Mouse (Mus musculus): ENCODE measurements around the gene Phf2. TPM values are rescaled to one million over a fixed set of nuclear protein-coding genes. Genes with fewer than 3 reads are reported as not detected.

Phf2 gene
- polyA plus RNA-seq, 1 experiment = 20.1 TPM

DNA sequence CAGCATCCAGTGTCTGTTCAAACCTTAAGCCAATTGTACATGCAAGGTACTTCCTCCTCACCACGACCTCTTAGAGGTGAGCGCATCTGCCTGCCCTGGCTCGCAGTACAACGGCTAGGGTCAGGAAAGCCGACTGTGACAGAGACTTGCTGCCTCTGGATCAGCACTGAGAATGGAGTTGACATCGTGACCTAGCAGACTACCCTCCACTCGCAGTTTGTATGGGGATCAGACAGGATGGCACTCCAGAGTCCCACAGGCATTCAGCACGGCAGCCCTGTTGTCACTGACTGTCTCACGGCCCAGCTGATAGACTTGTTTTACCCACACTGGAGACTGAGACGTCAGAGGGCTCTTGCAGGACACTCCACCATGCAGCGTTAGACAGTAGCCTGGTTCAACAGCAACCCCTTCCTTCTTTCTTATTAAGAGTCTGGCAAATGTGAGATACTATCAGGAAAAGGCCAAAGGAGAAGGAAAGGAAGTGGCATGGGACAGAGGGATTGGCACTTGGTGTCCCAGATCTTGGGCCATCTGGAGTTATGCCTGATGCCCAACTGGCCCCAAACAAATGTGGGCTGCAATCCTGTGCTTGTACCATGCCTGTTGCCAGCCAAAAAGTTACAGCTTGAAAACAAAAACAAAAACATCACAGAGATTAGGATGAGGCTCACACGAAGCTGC, 6.1 kb downstream of the Phf2 start:
- no peaks in the 10 kb centered on the region for H3K36me3 ChIP-seq (ENCODE audit: control insufficient read depth, insufficient read depth)
- no peak overlapping the region for H3K4me3 ChIP-seq (ENCODE audit: insufficient read depth, poor library complexity, severe bottlenecking)
- no peaks in the 10 kb centered on the region for H3K27me3 ChIP-seq (ENCODE audit: control insufficient read depth, insufficient read depth, insufficient read length)
- TF ChIP-seq CEBPB (IDR thresholded peaks at IDR 0.05; ENCODE audit: low read depth) = no peak
- TF ChIP-seq MYOD1 (IDR thresholded peaks at IDR 0.05; ENCODE audit: control insufficient read depth, insufficient read length, low read depth) = no peak
- no peak for TF ChIP-seq USF1 (IDR thresholded peaks at IDR 0.05; ENCODE audit: low read depth)
- TF ChIP-seq CTCF (IDR thresholded peaks at IDR 0.05; ENCODE audit: control insufficient read depth, insufficient read depth, insufficient read length) = no peak
- TF ChIP-seq MYOG (IDR thresholded peaks at IDR 0.05; ENCODE audit: control insufficient read depth, extremely low read depth, insufficient read length) = no peak
- no peak for TF ChIP-seq FOSL1 (IDR thresholded peaks at IDR 0.05; ENCODE audit: insufficient read depth, low read length, poor library complexity, severe bottlenecking)
- no peak overlapping the region for H3ac ChIP-seq (ENCODE audit: control insufficient read depth, insufficient read length, low read depth)
- H3K79me3 ChIP-seq (ENCODE audit: low read depth) = peaks cover 80% of the 10 kb centered on the region
- H3K79me2 ChIP-seq (ENCODE audit: control insufficient read depth, insufficient read depth) = peaks cover 100% of the 10 kb centered on the region

DNA sequence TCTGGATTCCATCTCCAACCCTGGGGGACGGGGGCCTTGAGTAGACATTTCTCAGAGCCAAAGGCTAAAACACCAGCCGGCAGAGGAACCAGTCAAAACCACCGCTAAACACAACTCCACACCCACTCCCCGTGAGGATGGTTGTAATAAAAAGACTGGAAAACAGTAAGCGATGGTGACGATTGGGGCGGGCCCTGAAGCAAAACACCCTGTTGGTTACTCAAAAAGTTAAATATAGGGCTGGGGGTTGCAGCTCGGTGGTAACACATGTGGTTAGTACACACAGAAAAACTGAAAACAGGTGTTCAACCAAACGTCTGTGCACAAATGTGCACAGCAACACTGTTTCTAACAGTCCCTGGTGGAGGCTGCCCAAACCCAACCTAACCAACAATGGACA, 7.4 kb downstream of the Phf2 start:
- Histone ChIP-seq H3K4me3 (ENCODE audit: insufficient read depth, poor library complexity, severe bottlenecking) (no peak overlapping the region), H3K79me3 (ENCODE audit: low read depth) (peaks cover 78% of the 10 kb centered on the region), H3ac (ENCODE audit: control insufficient read depth, insufficient read length, low read depth) (no peak overlapping the region), H3K27me3 (ENCODE audit: control insufficient read depth, insufficient read depth, insufficient read length) (no peaks in the 10 kb centered on the region), H3K79me2 (ENCODE audit: control insufficient read depth, insufficient read depth) (peaks cover 100% of the 10 kb centered on the region), H3K36me3 (ENCODE audit: control insufficient read depth, insufficient read depth) (no peaks in the 10 kb centered on the region)
- TF ChIP-seq CEBPB (IDR thresholded peaks at IDR 0.05; ENCODE audit: low read depth) (no peak), MYOD1 (IDR thresholded peaks at IDR 0.05; ENCODE audit: control insufficient read depth, insufficient read length, low read depth) (no peak), FOSL1 (IDR thresholded peaks at IDR 0.05; ENCODE audit: insufficient read depth, low read length, poor library complexity, severe bottlenecking) (no peak), USF1 (IDR thresholded peaks at IDR 0.05; ENCODE audit: low read depth) (no peak), CTCF (IDR thresholded peaks at IDR 0.05; ENCODE audit: control insufficient read depth, insufficient read depth, insufficient read length) (no peak), MAX (IDR thresholded peaks at IDR 0.05) (no peak), MYOG (IDR thresholded peaks at IDR 0.05; ENCODE audit: control insufficient read depth, extremely low read depth, insufficient read length) (no peak)

DNA sequence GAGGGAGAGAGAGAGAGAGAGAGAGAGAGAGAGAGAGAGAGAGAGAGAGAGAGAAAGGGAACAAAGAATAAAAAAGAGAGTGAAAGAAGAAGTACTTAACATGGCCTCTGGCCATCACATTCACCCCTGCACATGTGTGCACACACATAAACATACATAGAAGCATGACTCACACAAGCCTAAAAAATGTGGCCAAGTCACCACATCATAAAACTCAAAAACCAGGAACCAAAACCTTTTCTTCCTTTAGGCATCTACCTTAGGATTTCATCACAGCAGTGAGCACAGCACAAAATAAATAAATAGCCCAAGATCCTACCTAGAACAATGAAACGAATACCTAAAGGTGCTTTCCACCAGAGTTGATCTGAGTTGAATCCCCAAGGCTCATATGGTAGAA, 9.0 kb downstream of the Phf2 start:
- H3K79me3 ChIP-seq (ENCODE audit: low read depth) = peaks cover 74% of the 10 kb centered on the region
- no peak overlapping the region for H3K4me3 ChIP-seq (ENCODE audit: insufficient read depth, poor library complexity, severe bottlenecking)
- no peaks in the 10 kb centered on the region for H3K36me3 ChIP-seq (ENCODE audit: control insufficient read depth, insufficient read depth)
- TF ChIP-seq USF1 (IDR thresholded peaks at IDR 0.05; ENCODE audit: low read depth) (no peak), MAX (IDR thresholded peaks at IDR 0.05) (no peak), CTCF (IDR thresholded peaks at IDR 0.05; ENCODE audit: control insufficient read depth, insufficient read depth, insufficient read length) (no peak), CEBPB (IDR thresholded peaks at IDR 0.05; ENCODE audit: low read depth) (no peak), MYOG (IDR thresholded peaks at IDR 0.05; ENCODE audit: control insufficient read depth, extremely low read depth, insufficient read length) (no peak), FOSL1 (IDR thresholded peaks at IDR 0.05; ENCODE audit: insufficient read depth, low read length, poor library complexity, severe bottlenecking) (no peak), MYOD1 (IDR thresholded peaks at IDR 0.05; ENCODE audit: control insufficient read depth, insufficient read length, low read depth) (no peak)
- H3K27me3 ChIP-seq (ENCODE audit: control insufficient read depth, insufficient read depth, insufficient read length) = no peaks in the 10 kb centered on the region
- peaks cover 98% of the 10 kb centered on the region for H3K79me2 ChIP-seq (ENCODE audit: control insufficient read depth, insufficient read depth)
- no peak overlapping the region for H3ac ChIP-seq (ENCODE audit: control insufficient read depth, insufficient read length, low read depth)

DNA sequence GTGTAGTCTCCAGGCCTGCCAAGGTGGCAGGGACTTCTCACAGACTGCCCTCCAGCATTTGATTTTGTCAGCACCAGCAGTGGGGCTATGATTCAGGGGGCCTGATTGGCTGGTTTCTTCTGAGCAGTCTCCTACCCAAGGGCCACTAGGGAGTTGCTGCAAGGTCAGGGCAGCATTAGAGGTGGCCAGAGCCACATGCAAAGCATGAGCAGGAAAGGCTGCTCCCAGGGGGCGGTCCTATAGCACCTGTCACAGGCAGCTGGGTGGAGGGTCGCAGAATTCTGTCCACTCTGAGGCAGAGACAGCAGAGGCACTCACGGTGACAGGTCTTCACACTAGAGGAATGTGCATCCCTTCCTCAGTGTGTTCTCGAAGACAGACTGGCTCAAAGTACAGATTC, 12.1 kb downstream of the Phf2 start:
- H3ac ChIP-seq (ENCODE audit: control insufficient read depth, insufficient read length, low read depth) = no peak overlapping the region
- no peaks in the 10 kb centered on the region for H3K36me3 ChIP-seq (ENCODE audit: control insufficient read depth, insufficient read depth)
- peaks cover 97% of the 10 kb centered on the region for H3K79me2 ChIP-seq (ENCODE audit: control insufficient read depth, insufficient read depth)
- H3K4me3 ChIP-seq (ENCODE audit: insufficient read depth, poor library complexity, severe bottlenecking) = no peak overlapping the region
- TF ChIP-seq CEBPB (IDR thresholded peaks at IDR 0.05; ENCODE audit: low read depth) (no peak), FOSL1 (IDR thresholded peaks at IDR 0.05; ENCODE audit: insufficient read depth, low read length, poor library complexity, severe bottlenecking) (no peak), MAX (IDR thresholded peaks at IDR 0.05) (no peak), MYOD1 (IDR thresholded peaks at IDR 0.05; ENCODE audit: control insufficient read depth, insufficient read length, low read depth) (no peak), USF1 (IDR thresholded peaks at IDR 0.05; ENCODE audit: low read depth) (no peak), CTCF (IDR thresholded peaks at IDR 0.05; ENCODE audit: control insufficient read depth, insufficient read depth, insufficient read length) (no peak), MYOG (IDR thresholded peaks at IDR 0.05; ENCODE audit: control insufficient read depth, extremely low read depth, insufficient read length) (no peak)
- H3K79me3 ChIP-seq (ENCODE audit: low read depth) = peaks cover 62% of the 10 kb centered on the region
- H3K27me3 ChIP-seq (ENCODE audit: control insufficient read depth, insufficient read depth, insufficient read length) = no peaks in the 10 kb centered on the region

DNA sequence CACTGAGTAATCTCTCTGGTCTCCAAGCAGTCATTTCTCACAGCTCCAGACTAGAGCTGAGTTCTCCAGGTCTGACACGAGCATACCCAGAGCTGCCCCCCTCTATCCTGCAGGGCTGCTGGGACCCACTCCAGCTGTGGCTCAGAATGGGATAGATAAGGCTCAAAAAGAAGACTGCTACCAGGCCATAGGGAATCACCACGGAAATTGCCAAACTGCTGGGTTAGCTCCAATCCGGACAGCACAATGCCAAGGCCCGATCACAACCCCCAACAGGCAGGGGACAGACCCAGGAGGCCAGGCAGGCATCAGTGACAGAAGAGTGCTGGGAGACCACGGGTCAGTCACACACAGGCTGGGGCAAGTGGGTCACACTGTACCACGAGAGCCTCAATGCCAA, 12.9 kb downstream of the Phf2 start:
- TF ChIP-seq MYOG (IDR thresholded peaks at IDR 0.05; ENCODE audit: control insufficient read depth, extremely low read depth, insufficient read length) (no peak), MYOD1 (IDR thresholded peaks at IDR 0.05; ENCODE audit: control insufficient read depth, insufficient read length, low read depth) (no peak), CTCF (IDR thresholded peaks at IDR 0.05; ENCODE audit: control insufficient read depth, insufficient read depth, insufficient read length) (no peak), MAX (IDR thresholded peaks at IDR 0.05) (no peak), CEBPB (IDR thresholded peaks at IDR 0.05; ENCODE audit: low read depth) (no peak), USF1 (IDR thresholded peaks at IDR 0.05; ENCODE audit: low read depth) (no peak), FOSL1 (IDR thresholded peaks at IDR 0.05; ENCODE audit: insufficient read depth, low read length, poor library complexity, severe bottlenecking) (no peak)
- no peaks in the 10 kb centered on the region for H3K27me3 ChIP-seq (ENCODE audit: control insufficient read depth, insufficient read depth, insufficient read length)

More for the DNA sequence above, 12.9 kb downstream of the Phf2 start:
- no peaks in the 10 kb centered on the region for H3K36me3 ChIP-seq (ENCODE audit: control insufficient read depth, insufficient read depth)
- peaks cover 62% of the 10 kb centered on the region for H3K79me3 ChIP-seq (ENCODE audit: low read depth)
- H3ac ChIP-seq (ENCODE audit: control insufficient read depth, insufficient read length, low read depth) = no peak overlapping the region
- no peak overlapping the region for H3K4me3 ChIP-seq (ENCODE audit: insufficient read depth, poor library complexity, severe bottlenecking)
- H3K79me2 ChIP-seq (ENCODE audit: control insufficient read depth, insufficient read depth) = peaks cover 97% of the 10 kb centered on the region
